Mouse (Mus musculus) heart, embryonic 11.5 days (tissue): ENCODE measurements around the gene Mslnl. TPM values are rescaled to one million over a fixed set of nuclear protein-coding genes. Genes with fewer than 3 reads are reported as not detected.
"Not testable (repeated sequence)": the region's sequence is repeated elsewhere in the genome, so short reads cannot be mapped to it uniquely, and the experiment has no call there.

Source experiments
- ATAC-seq: fragments of 200-750 bp; cut with Nextera tagmentation; replicated peaks from 2 replicates; pipeline ENCODE4 v1.8.0; 2017; ENCODE audit warnings: moderate library complexity; ENCODE audit not compliant: insufficient number of reproducible peaks, low FRiP score, low TSS enrichment
- H3K27ac ChIP-seq: fragments of 300-500 bp; sonication (generic); 2 replicates; pipeline ENCODE4 v1.5.1; 2014; ENCODE audit warnings: mild to moderate bottlenecking, low read depth, low read length
- H3K27me3 ChIP-seq: fragments of 300-500 bp; sonication (generic); 2 replicates; pipeline ENCODE4 v1.6.1; 2014; ENCODE audit warnings: mild to moderate bottlenecking, low read length, mixed read lengths; ENCODE audit not compliant: control insufficient read depth, insufficient read depth
- H3K36me3 ChIP-seq: fragments of 300-500 bp; sonication (generic); 2 replicates; pipeline ENCODE4 v1.6.1; 2014; ENCODE audit warnings: mild to moderate bottlenecking, low read length, moderate library complexity, mixed read lengths; ENCODE audit not compliant: control insufficient read depth, insufficient read depth
- H3K4me1 ChIP-seq: fragments of 300-500 bp; sonication (generic); 2 replicates; pipeline ENCODE4 v1.6.1; 2014; ENCODE audit warnings: low read length; ENCODE audit not compliant: control insufficient read depth, insufficient read depth
- H3K4me2 ChIP-seq: fragments of 300-500 bp; sonication (generic); 2 replicates; pipeline ENCODE4 v1.6.1; 2014; ENCODE audit warnings: mild to moderate bottlenecking, moderate library complexity
- H3K4me3 ChIP-seq: fragments of 300-500 bp; sonication (generic); 2 replicates; pipeline ENCODE4 v1.5.1; 2014; ENCODE audit warnings: low read depth, low read length
- H3K9ac ChIP-seq: fragments of 300-500 bp; sonication (generic); 2 replicates; pipeline ENCODE4 v1.6.1; 2014; ENCODE audit warnings: mild to moderate bottlenecking, low read depth, low read length, moderate library complexity
- H3K9me3 ChIP-seq: fragments of 300-500 bp; sonication (generic); replicated peaks from 2 replicates; pipeline ENCODE4 v1.6.1; 2016; ENCODE audit warnings: low read length; ENCODE audit not compliant: control insufficient read depth
- WGBS: fragments of 180-500 bp; shearing (Covaris S2); extraction: QIAGEN DNeasy Blood & Tissue Kit; methylation state at CpG from one replicate; pipeline ENCODE4 v1.1.7; 2014; ENCODE audit not compliant: insufficient replicate concordance; 5-methylcytosine and 5-hydroxymethylcytosine counted together
- polyA plus RNA-seq: library from polyadenylated mRNA; unstranded; fragments of >200 nt; fragmentation: Nextera tagmentation; extraction: Ambion mirVana; gene quantifications from 2 replicates; pipeline ENCODE4 v1.2.1, GENCODE M21; 2014

The Mslnl gene
- polyA plus RNA-seq, 1 experiment from 2014 or later = not detected

DNA sequence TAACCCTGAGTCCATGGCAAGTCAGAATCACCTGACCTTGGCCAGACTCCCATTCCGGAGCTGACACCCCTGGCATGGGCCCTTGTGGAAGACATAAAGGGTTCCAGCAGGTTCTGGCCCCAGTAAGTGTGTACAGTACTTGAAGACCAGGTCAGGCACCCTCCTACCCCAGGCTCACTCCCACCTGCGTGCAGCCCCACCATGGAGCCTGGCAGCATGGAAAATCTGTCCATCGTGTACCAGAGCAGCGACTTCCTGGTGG, 7.9 kb upstream of the Mslnl start:
- Histone ChIP-seq H3K9ac (peak overlapping the region; percentile 89), H3K9me3 (no peaks in the 10 kb centered on the region), H3K4me1 (peaks cover 18% of the 10 kb centered on the region), H3K27me3 (no peaks in the 10 kb centered on the region), H3K36me3 (peaks cover 4% of the 10 kb centered on the region; the same call in 1 of the 2 replicates), H3K27ac (0 out of 2 replicates have a peak overlapping the region, but pooled peaks have one; percentile 18), H3K4me2 (peak overlapping the region; percentile 97), H3K4me3 (peak overlapping the region; percentile 60)
- 21% methylated on average over 4 of the region's 4 CpGs for WGBS
- no peak for ATAC-seq

DNA sequence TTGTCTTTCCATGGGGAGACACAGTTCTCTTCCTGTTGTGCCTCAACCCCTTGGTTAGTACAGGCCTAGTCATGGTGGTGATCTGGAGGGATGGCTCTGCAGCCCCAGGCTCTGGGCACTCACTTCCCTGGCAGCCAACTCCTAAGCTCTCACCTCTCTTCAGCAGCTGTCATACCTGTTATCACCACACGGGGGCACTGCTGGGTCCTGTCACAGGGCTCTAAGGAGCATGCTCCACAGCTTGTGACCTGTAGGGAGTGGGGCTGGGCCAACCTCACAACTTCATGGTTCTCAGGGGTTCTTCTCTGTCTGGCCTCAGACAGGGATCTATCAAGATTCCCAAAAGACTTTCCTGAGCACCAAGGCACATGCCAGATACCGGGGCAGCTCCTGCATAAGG, 3.8 kb upstream of the Mslnl start:
- H3K36me3 ChIP-seq = peaks cover 4% of the 10 kb centered on the region; the same call in 1 of the 2 replicates
- H3K4me1 ChIP-seq = peaks cover 10% of the 10 kb centered on the region
- no peak overlapping the region for H3K4me3 ChIP-seq
- no peak overlapping the region for H3K27ac ChIP-seq
- WGBS = 14% methylated on average over 2 of the region's 2 CpGs
- no peak overlapping the region for H3K4me2 ChIP-seq
- peaks cover 5% of the 10 kb centered on the region; the same call in 1 of the 2 replicates for H3K27me3 ChIP-seq
- H3K9ac ChIP-seq = no peak overlapping the region
- no peak for ATAC-seq
- no peaks in the 10 kb centered on the region for H3K9me3 ChIP-seq

DNA sequence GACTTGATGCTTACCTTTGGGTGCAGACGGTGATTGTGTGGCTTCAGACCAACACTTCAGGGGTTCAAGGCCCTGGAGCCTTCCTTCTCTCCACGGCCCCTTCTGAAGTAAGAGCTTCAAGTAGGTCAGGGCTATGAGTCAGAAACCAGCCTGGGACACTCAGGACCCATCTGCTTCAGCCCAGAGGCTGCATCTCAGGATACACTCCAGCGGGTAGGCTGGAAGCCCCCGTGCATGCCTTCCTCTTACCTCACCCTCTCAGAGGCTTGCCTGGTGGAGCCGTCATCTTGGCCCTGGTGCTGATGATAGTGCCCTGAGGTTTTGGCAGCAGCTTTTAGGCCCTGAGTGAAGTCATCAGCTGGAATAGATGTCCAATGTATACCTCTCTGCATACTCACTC, 596 bp upstream of the Mslnl start:
- 74% methylated on average over 5 of the region's 5 CpGs for WGBS
- no peak overlapping the region for H3K27ac ChIP-seq
- peaks cover 4% of the 10 kb centered on the region; the same call in 1 of the 2 replicates for H3K36me3 ChIP-seq
- no peak overlapping the region for H3K4me3 ChIP-seq
- H3K4me1 ChIP-seq = no peaks in the 10 kb centered on the region
- H3K27me3 ChIP-seq = peaks cover 10% of the 10 kb centered on the region; the same call in 1 of the 2 replicates
- no peak overlapping the region for H3K4me2 ChIP-seq
- no peak for ATAC-seq
- H3K9ac ChIP-seq = no peak overlapping the region
- no peaks in the 10 kb centered on the region for H3K9me3 ChIP-seq

DNA sequence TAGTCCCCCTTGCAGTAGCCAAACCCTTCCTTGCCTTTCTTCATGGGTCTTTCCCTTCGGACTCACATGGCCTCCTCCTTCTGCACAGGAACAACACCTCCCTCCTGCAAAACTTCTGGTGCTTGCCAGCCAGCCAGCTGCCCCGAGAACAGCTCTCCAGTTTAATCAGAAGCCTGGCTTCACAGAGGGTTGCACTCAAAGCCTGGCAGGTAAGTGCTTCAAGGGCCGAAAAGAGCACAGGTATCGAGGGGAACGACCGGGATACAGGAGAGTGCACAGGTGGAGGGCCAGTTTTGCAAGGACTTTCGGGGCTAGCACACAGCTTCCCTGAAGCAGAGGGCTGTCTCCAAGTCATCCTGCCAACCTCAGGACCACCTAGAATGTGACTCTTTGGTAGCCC, 3.0 kb downstream of the Mslnl start:
- WGBS = 75% methylated on average over 7 of the region's 7 CpGs
- no peak for ATAC-seq
- Histone ChIP-seq H3K4me3 (no peak overlapping the region), H3K36me3 (no peaks in the 10 kb centered on the region), H3K9me3 (no peaks in the 10 kb centered on the region), H3K4me1 (no peaks in the 10 kb centered on the region), H3K27ac (no peak overlapping the region), H3K27me3 (peaks cover 18% of the 10 kb centered on the region), H3K4me2 (no peak overlapping the region), H3K9ac (no peak overlapping the region)

DNA sequence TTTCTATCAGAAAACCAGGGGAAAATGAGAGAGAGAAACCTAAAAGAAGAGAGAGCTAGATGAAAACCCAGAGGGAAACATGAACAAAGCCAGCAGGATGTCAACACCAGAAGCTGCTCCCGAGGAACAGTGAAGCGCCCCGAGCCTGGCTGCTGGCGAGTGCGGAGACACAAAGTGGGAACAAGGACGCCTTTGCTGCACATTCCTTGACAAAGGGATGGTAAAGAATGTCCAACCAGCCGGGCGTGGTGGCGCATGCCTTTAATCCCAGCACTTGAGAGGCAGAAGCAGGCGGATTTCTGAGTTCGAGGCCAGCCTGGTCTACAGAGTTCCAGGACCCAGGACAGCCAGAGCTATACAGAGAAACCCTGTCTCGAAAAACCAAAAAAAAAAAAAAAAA, 5.6 kb downstream of the Mslnl start:
- H3K36me3 ChIP-seq, H3K9me3 ChIP-seq, ATAC-seq, H3K4me1 ChIP-seq, H3K4me3 ChIP-seq, H3K9ac ChIP-seq, H3K4me2 ChIP-seq, H3K27ac ChIP-seq: not testable (repeated sequence)
- 62% methylated on average over 12 of the region's 12 CpGs for WGBS
- peaks cover 14% of the 10 kb centered on the region for H3K27me3 ChIP-seq

DNA sequence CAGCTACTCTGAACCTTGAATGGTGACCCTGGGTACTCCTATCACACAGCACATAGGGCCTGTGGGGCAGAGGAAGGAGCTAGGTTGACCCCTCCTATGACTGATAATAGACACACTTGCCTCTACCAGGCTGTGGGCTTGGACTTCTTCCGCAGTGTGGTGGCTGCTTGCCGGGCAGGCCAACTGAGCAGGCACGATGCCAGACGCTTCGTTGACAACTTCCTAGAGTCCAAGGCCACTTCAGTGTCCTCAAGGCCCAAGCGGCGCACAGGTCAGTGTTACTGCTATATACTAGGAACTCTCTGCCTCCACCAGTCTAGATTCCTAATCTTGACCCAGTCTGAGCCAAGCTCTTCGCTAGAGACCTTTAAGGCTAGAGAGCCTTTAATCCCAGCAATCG, 8.0 kb downstream of the Mslnl start:
- H3K9ac ChIP-seq = no peak overlapping the region
- no peak for ATAC-seq
- H3K36me3 ChIP-seq = no peaks in the 10 kb centered on the region
- H3K9me3 ChIP-seq = no peaks in the 10 kb centered on the region
- H3K4me3 ChIP-seq = no peak overlapping the region
- no peak overlapping the region for H3K27ac ChIP-seq
- H3K4me1 ChIP-seq = no peaks in the 10 kb centered on the region
- 88% methylated on average over 9 of the region's 9 CpGs for WGBS
- H3K27me3 ChIP-seq = peaks cover 10% of the 10 kb centered on the region
- no peak overlapping the region for H3K4me2 ChIP-seq

DNA sequence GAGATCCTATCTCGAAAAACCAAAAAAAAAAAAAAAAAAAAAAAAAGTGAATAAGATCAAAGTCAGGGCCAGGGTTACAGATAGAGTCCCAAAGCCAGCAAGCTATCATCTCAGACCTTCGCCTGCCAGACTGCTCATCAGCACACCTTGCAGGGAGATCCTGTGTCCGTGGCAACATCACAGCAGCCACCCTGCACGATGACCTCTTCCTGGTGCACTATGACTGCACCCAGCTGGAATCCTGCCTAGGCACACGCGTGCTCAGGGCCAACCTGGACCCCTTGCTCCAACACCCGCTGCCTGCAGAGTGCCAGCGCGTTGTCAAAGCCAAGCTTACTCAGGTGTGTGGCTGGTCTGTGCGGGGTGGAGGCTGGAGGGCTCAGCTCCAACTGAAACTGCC, 8.5 kb downstream of the Mslnl start:
- WGBS = 76% methylated on average over 10 of the region's 10 CpGs
- H3K9me3 ChIP-seq = no peaks in the 10 kb centered on the region
- H3K27ac ChIP-seq = no peak overlapping the region
- no peak for ATAC-seq
- peaks cover 10% of the 10 kb centered on the region for H3K27me3 ChIP-seq
- no peak overlapping the region for H3K4me2 ChIP-seq
- H3K36me3 ChIP-seq = no peaks in the 10 kb centered on the region
- H3K4me3 ChIP-seq = no peak overlapping the region
- no peak overlapping the region for H3K9ac ChIP-seq
- H3K4me1 ChIP-seq = no peaks in the 10 kb centered on the region

- ATAC-seq = no peak
- H3K36me3 ChIP-seq = no peaks in the 10 kb centered on the region
These were observed 12.4 kb downstream of the Mslnl start for GRCm38 (mm10) chr17:25748238-25748637.

DNA sequence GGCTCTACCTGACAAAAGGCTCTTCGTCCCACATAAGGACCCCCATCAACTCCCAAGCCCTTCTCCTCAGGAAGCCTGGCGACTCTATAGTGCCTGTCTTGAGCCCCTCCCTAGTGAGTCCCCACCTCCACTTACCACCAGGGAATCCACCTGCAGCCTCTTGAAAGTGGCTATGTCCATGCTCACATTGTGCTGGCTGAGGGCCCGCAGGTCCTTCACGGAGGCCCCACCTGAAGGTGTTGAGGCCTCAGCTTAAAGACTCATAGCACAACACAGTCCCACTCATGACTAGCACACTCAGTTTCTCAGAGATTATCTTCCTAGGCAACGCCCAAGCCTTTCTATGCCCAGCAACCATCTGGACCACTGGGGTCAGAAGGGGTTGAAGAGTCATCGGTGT, 13.5 kb downstream of the Mslnl start:
- no peaks in the 10 kb centered on the region for H3K9me3 ChIP-seq
- no peak overlapping the region for H3K27ac ChIP-seq
- no peak for ATAC-seq
- no peak overlapping the region for H3K4me3 ChIP-seq
- peaks cover 6% of the 10 kb centered on the region for H3K4me1 ChIP-seq
- no peak overlapping the region for H3K4me2 ChIP-seq
- no peaks in the 10 kb centered on the region for H3K27me3 ChIP-seq
- no peaks in the 10 kb centered on the region for H3K36me3 ChIP-seq
- no peak overlapping the region for H3K9ac ChIP-seq
- WGBS = 81% methylated on average over 6 of the region's 6 CpGs

More at GRCm38 (mm10) chr17:25748238-25748637, 12.4 kb downstream of the Mslnl start:
- Histone ChIP-seq H3K9ac (no peak overlapping the region), H3K4me2 (no peak overlapping the region), H3K27me3 (peaks cover 3% of the 10 kb centered on the region; the same call in 1 of the 2 replicates), H3K9me3 (no peaks in the 10 kb centered on the region), H3K4me1 (peaks cover 6% of the 10 kb centered on the region), H3K4me3 (no peak overlapping the region), H3K27ac (no peak overlapping the region)
- WGBS = 82% methylated on average over 4 of the region's 4 CpGs
